Mouse (Mus musculus) CH12.LX (cell line): Measurements from ENCODE around the gene Olfr1410. TPM values are rescaled to one million over a fixed set of nuclear protein-coding genes. Genes with fewer than 3 reads are reported as not detected.

ENCODE experiments used
- DNase-seq: peaks from one replicate; pipeline ENCODE4 v3.0.0-alpha.2; 2013; ENCODE audit errors: extremely low read depth
- H3K27ac ChIP-seq: 2 replicates; pipeline ENCODE4 v1.5.1; 2012; ENCODE audit warnings: low read depth, mild to moderate bottlenecking, control low read depth, moderate library complexity; ENCODE audit not compliant: insufficient read depth
- H3K27me3 ChIP-seq: replicated peaks from 2 replicates; pipeline ENCODE3; 2012; ENCODE audit warnings: inconsistent platforms
- H3K36me3 ChIP-seq, 2 experiments: replicated peaks in 1 of 2; 2 replicates each; pipeline versions ENCODE3 to v1.6.1; 2012; ENCODE audit warnings: inconsistent platforms in 1 of 2, low read length in 1 of 2, mild to moderate bottlenecking in 1 of 2, mixed read lengths in 1 of 2, moderate library complexity in 1 of 2; ENCODE audit not compliant: control insufficient read depth in 1 of 2, insufficient read depth in 1 of 2
- H3K4me1 ChIP-seq, 2 experiments: 2 replicates each; pipeline ENCODE4 v1.6.1; 2012; ENCODE audit warnings: inconsistent platforms in 1 of 2, moderate library complexity in 1 of 2; ENCODE audit not compliant: insufficient read depth in 2 of 2, control insufficient read depth in 1 of 2
- H3K4me2 ChIP-seq: 2 replicates; pipeline ENCODE4 v1.6.1; 2012; ENCODE audit warnings: low read depth, mild to moderate bottlenecking, control low read depth; ENCODE audit not compliant: poor library complexity, insufficient read depth, severe bottlenecking
- H3K4me3 ChIP-seq, 3 experiments: fragments of 150-350 bp in 1 of 3; sonication (generic) in 1 of 3; replicated peaks in 1 of 3; 2 replicates each; pipeline versions ENCODE3 to v1.5.1; 2011 to 2012; ENCODE audit warnings: low read depth in 2 of 3, low read length in 2 of 3, mild to moderate bottlenecking in 2 of 3, moderate library complexity in 2 of 3, control low read depth in 1 of 3, improper control_type of control experiment in 1 of 3, inconsistent platforms in 1 of 3, mixed read lengths in 1 of 3; ENCODE audit not compliant: poor library complexity in 1 of 3
- H3K79me2 ChIP-seq: replicated peaks from 2 replicates; pipeline ENCODE4 v1.6.1; 2012; ENCODE audit warnings: mild to moderate bottlenecking, moderate library complexity; ENCODE audit not compliant: control insufficient read depth, poor library complexity, insufficient read depth, severe bottlenecking; ENCODE audit errors: extremely low read depth
- H3K9ac ChIP-seq: 2 replicates; pipeline ENCODE4 v1.6.1; 2012; ENCODE audit warnings: low read depth, mild to moderate bottlenecking, control low read depth, moderate library complexity; ENCODE audit not compliant: insufficient read depth
- H3K9me3 ChIP-seq: replicated peaks from 2 replicates; pipeline ENCODE3; 2012; ENCODE audit warnings: low read length, inconsistent platforms, mixed read lengths
- BHLHE40 ChIP-seq: IDR thresholded peaks from 2 replicates; pipeline ENCODE4 v1.6.1; 2011; ENCODE audit warnings: mild to moderate bottlenecking, low read depth, low read length, improper control_type of control experiment
- CTCF ChIP-seq, 2 experiments: IDR thresholded peaks in 1 of 2; conservative IDR thresholded peaks in 1 of 2; 2 replicates each; pipeline ENCODE4 v1.5.1; 2011 to 2012; ENCODE audit warnings: low read depth in 2 of 2, low read length in 2 of 2, improper control_type of control experiment in 1 of 2, inconsistent platforms in 1 of 2, mild to moderate bottlenecking in 1 of 2, moderate library complexity in 1 of 2
- E2F4 ChIP-seq: IDR thresholded peaks from 2 replicates; pipeline ENCODE4 v1.6.1; 2011; ENCODE audit warnings: low read depth, low read length, improper control_type of control experiment; ENCODE audit not compliant: insufficient replicate concordance
- ELF1 ChIP-seq: IDR thresholded peaks from 2 replicates; pipeline ENCODE4 v1.6.1; 2014; ENCODE audit warnings: low read depth, mild to moderate bottlenecking, inconsistent platforms, low read length, improper control_type of control experiment
- ETS1 ChIP-seq: conservative IDR thresholded peaks from 2 replicates; pipeline ENCODE4 v1.6.1; 2012; ENCODE audit warnings: low read depth, mild to moderate bottlenecking, inconsistent platforms, low read length, improper control_type of control experiment, moderate library complexity
- GABPA ChIP-seq: IDR thresholded peaks from 2 replicates; pipeline ENCODE4 v1.6.1; 2012; ENCODE audit warnings: low read depth, low read length, improper control_type of control experiment, inconsistent platforms; ENCODE audit not compliant: insufficient replicate concordance
- HCFC1 ChIP-seq: IDR thresholded peaks from 2 replicates; pipeline ENCODE4 v1.6.1; 2012; ENCODE audit warnings: low read depth, mild to moderate bottlenecking, inconsistent platforms, low read length, improper control_type of control experiment
- IRF4 ChIP-seq: IDR thresholded peaks from 2 replicates; pipeline ENCODE4 v1.6.1; 2014; ENCODE audit warnings: low read depth, mild to moderate bottlenecking, inconsistent platforms, low read length, improper control_type of control experiment
- JUN ChIP-seq: IDR thresholded peaks from 2 replicates; pipeline ENCODE4 v1.6.1; 2011; ENCODE audit warnings: low read depth, mild to moderate bottlenecking, low read length, improper control_type of control experiment, moderate library complexity; ENCODE audit not compliant: insufficient read depth
- JUND ChIP-seq: conservative IDR thresholded peaks from 2 replicates; pipeline ENCODE4 v1.6.1; 2011; ENCODE audit warnings: low read depth, low read length, improper control_type of control experiment
- MAFK ChIP-seq: IDR thresholded peaks from 2 replicates; pipeline ENCODE4 v1.6.1; 2011; ENCODE audit warnings: low read length, improper control_type of control experiment; ENCODE audit not compliant: insufficient replicate concordance
- MAX ChIP-seq: IDR thresholded peaks from 2 replicates; pipeline ENCODE4 v1.6.1; 2011; ENCODE audit warnings: low read length, improper control_type of control experiment
- MAZ ChIP-seq: IDR thresholded peaks from 2 replicates; pipeline ENCODE4 v1.6.1; 2012; ENCODE audit warnings: low read depth, mild to moderate bottlenecking, inconsistent platforms, low read length, improper control_type of control experiment, moderate library complexity
- MYC ChIP-seq: IDR thresholded peaks from 2 replicates; pipeline ENCODE4 v1.6.1; 2011; ENCODE audit warnings: low read depth, mild to moderate bottlenecking, improper control_type of control experiment, low read length
- POLR2AphosphoS2 ChIP-seq: IDR thresholded peaks from 2 replicates; pipeline ENCODE4 v1.6.1; 2011; ENCODE audit warnings: low read depth, low read length, improper control_type of control experiment
- SIN3A ChIP-seq: IDR thresholded peaks from 2 replicates; pipeline ENCODE4 v1.6.1; 2012; ENCODE audit warnings: low read length, improper control_type of control experiment, inconsistent platforms
- USF2 ChIP-seq: conservative IDR thresholded peaks from 2 replicates; pipeline ENCODE4 v1.6.1; 2011; ENCODE audit warnings: low read depth, low read length, improper control_type of control experiment
- ZC3H11A ChIP-seq: IDR thresholded peaks from 2 replicates; pipeline ENCODE4 v1.6.1; 2012; ENCODE audit warnings: low read depth, mild to moderate bottlenecking, inconsistent platforms, low read length, improper control_type of control experiment
- ZKSCAN1 ChIP-seq: IDR thresholded peaks from 2 replicates; pipeline ENCODE4 v1.6.1; 2012; ENCODE audit warnings: low read depth, inconsistent platforms, low read length, improper control_type of control experiment, borderline replicate concordance
- ZNF384 ChIP-seq: IDR thresholded peaks from 2 replicates; pipeline ENCODE4 v1.6.1; 2012; ENCODE audit warnings: low read depth, low read length, improper control_type of control experiment, inconsistent platforms
- dilution Hi-C: fragments of 300-500 bp; cut with MboI; formaldehyde crosslinking; loops from 2 replicates; pipeline ENCODE4 v1.14.3; 2020; ENCODE audit warnings: low sequenced_read_pairs; ENCODE audit not compliant: extremely low pct_unique_long_range_greater_than_20kb, extremely low pct_ligation_motif_present
- in situ Hi-C: fragments of 300-500 bp; cut with MboI; formaldehyde crosslinking; loops from 3 replicates; pipeline ENCODE4 v1.14.3; 2019; ENCODE audit warnings: low sequenced_read_pairs, low pct_ligation_motif_present, low pct_unique_long_range_greater_than_20kb, mixed read lengths
- polyA plus RNA-seq: library from polyadenylated mRNA; unstranded; fragments of >175 nt; gene quantifications from 2 replicates; pipeline ENCODE4 v1.2.1, GENCODE M21; 2012; ENCODE audit warnings: low read depth; ENCODE audit not compliant: insufficient read length
- total RNA-seq, 2 experiments: library from RNA; depleted of rRNA; stranded (reverse); fragments of 300-350 nt in 1 of 2; fragments of >200 nt in 1 of 2; gene quantifications; 2 replicates each; pipeline ENCODE4 v1.2.3; 2012 to 2014

The Olfr1410 gene
- total and polyA plus RNA-seq, 3 experiments: 0.08 TPM; not detected in 2

DNA sequence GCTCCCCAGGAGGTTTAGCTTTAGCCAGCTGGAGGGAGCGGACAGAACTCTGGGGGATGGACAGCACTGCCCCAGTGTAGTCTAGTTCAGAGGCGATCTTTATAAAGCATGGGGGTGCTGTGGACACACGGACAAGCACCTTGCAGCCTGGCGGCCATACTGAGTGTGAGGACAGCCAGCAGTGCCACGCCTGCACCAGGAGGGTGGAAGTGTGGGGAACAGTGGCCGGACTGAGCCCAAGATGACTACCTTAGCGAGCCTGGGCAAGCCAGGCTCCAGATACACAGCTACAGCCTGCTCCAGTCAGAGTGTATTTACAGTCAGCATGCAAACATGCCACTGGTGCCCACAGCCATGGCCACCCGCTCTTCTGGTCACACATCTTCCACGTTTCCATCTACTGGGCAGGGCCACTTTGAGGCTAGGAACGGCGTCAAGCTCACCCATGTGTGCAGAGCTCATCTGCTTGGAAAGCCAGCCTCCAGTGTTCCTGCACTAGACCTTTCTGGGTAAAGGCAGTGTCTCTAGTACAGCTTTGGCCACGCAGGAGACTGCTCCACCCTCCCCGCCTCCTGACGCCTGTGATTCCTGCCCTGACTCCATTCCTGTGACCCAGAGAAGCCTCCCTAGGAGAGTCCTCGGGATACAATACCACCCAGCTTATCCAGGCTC lies 32.1 kb downstream of the Olfr1410 start:
- H3K4me2 ChIP-seq: no peak overlapping the region
- peaks cover 8 to 21% of the 10 kb centered on the region in 2 experiments for H3K4me1 ChIP-seq
- no peak for TF ChIP-seq HCFC1
- TF ChIP-seq ZKSCAN1: no peak
- no peak for TF ChIP-seq USF2
- no peak for TF ChIP-seq ZC3H11A
- no peak for TF ChIP-seq CTCF (conservative IDR thresholded peaks at IDR 0.05 in 1 of 2, IDR thresholded peaks at IDR 0.05 in 1 of 2; ENCODE audit: low read depth in 2 of 2, low read length in 2 of 2)
- no peak for TF ChIP-seq MAFK
- TF ChIP-seq E2F4: no peak
- no peak for TF ChIP-seq MAZ
- H3K9me3 ChIP-seq: no peaks in the 10 kb centered on the region
- H3K27ac ChIP-seq: no peak overlapping the region
- in situ Hi-C loops (no loop called here), dilution Hi-C loops (no loop called here)
- DNase-seq: no peak
- H3K9ac ChIP-seq: no peak overlapping the region
- no peak overlapping the region for H3K4me3 ChIP-seq
- peaks cover 35 to 56% of the 10 kb centered on the region in 2 experiments for H3K36me3 ChIP-seq
- no peaks in the 10 kb centered on the region for H3K27me3 ChIP-seq
- H3K79me2 ChIP-seq: peaks cover 18% of the 10 kb centered on the region

DNA sequence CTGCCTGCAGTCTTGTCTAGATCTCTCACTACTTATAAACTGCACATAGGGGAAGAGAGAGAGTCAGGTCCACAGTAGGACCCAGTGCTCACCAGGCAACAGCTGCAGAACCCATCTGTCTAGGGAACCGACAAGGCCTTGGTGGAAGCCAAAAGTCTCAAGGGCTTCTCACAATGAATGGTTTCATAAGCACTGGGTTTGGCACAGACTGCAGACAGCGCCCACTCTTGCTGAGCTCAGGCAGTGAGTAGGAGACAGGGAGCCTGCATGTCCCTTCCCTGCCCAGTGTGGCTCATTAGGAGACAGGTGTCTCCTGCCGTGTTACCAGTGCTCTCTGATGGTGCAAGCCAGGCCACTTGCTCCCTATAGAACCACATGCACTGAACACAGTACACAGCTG lies 32.6 kb downstream of the Olfr1410 start:
- no peak overlapping the region for H3K4me3 ChIP-seq

More for the DNA sequence above, 32.6 kb downstream of the Olfr1410 start:
- Histone ChIP-seq H3K9ac (no peak overlapping the region), H3K4me1 (peaks cover 8 to 24% of the 10 kb centered on the region in 2 experiments), H3K27ac (no peak overlapping the region), H3K4me2 (no peak overlapping the region)
- in situ Hi-C loops: no loop called here
- TF ChIP-seq POLR2AphosphoS2: no peak
- no peak for TF ChIP-seq GABPA
- no peak for TF ChIP-seq SIN3A
- TF ChIP-seq MYC: no peak
- no peak for TF ChIP-seq IRF4
- no peak for TF ChIP-seq MAX
- no peak for TF ChIP-seq JUND
- no peak for TF ChIP-seq CTCF (conservative IDR thresholded peaks at IDR 0.05 in 1 of 2, IDR thresholded peaks at IDR 0.05 in 1 of 2; ENCODE audit: low read depth in 2 of 2, low read length in 2 of 2)
- TF ChIP-seq ELF1: no peak
- no peak for TF ChIP-seq JUN
- no peak for TF ChIP-seq BHLHE40
- TF ChIP-seq ZNF384: no peak
- no peak for TF ChIP-seq ETS1
- TF ChIP-seq, all 38 proteins: peak for 0
- peaks cover 18% of the 10 kb centered on the region for H3K79me2 ChIP-seq
- DNase-seq: no peak
- peaks cover 35 to 56% of the 10 kb centered on the region in 2 experiments for H3K36me3 ChIP-seq
- H3K27me3 ChIP-seq: no peaks in the 10 kb centered on the region
- no peaks in the 10 kb centered on the region for H3K9me3 ChIP-seq
- dilution Hi-C loops: no loop called here
